9 mouse cellular contexts compared by ENCODE assay signal in the genomic region with DNA sequence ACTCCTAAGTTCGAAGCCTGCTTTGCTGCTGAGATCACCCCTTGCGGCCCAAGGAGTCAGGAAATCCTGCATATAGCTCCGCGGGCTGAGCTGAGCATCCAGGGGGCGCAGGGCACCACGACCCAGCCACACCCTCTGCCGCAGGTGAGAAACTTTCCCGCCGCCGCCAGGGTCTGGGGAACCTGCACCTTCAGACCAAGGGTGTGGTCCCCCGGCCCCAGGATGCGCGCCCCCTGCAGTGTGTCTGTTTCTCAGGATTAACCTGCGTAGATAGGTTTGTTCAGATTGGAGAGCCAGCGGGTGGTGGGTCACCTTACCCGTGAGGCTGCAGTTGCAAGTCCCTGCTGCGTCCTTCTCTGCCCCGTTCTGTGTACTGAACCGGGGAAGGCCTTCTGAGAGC. TPM values are rescaled to one million over a fixed set of nuclear protein-coding genes. Genes with fewer than 3 reads are reported as not detected.
A peak's percentile ranks its signal among the peaks of the same experiment; 100 is the strongest.
DNase-seq lines count a peak whose midpoint lies in the region; ATAC-seq and TF ChIP-seq lines count a peak whose summit lies in the region.
"Had no signal": no experiment of that assay in that cellular context is flagged by ENCODE, and none has a peak within 500 bp of the region (broad histone marks: within the 10 kb centered on the region; RNA-seq: fewer than 3 reads in every experiment).

No protein-coding gene starts in this region.

- H3K9ac ChIP-seq in heart, embryonic 12.5 days: peak overlapping the region; percentile 21; the same call in 1 of the 2 replicates
- H3K9ac ChIP-seq in limb, embryonic 15.5 days: no peak overlapping the region

- no peaks in the 10 kb centered on the region for H3K9me3 ChIP-seq in heart, embryonic 12.5 days (replicated peaks)
- no peaks in the 10 kb centered on the region for H3K9me3 ChIP-seq in limb, embryonic 15.5 days

- peaks cover 44% of the 10 kb centered on the region for H3K27me3 ChIP-seq in heart, embryonic 12.5 days (replicated peaks)
- peaks cover 39% of the 10 kb centered on the region for H3K27me3 ChIP-seq in limb, embryonic 15.5 days

- DNase-seq in gastrocnemius, adult 2 months: no peak
- DNase-seq in gastrocnemius, adult 18-20 months (ENCODE audit: low spot score): no peak
- peak; percentile 34 for DNase-seq in right cerebral cortex, postnatal 4 days
- DNase-seq in right cerebral cortex, postnatal 36 days (ENCODE audit: low spot score in 2 of 2): no peak
- peak; percentile 56 for DNase-seq in testis, postnatal 10 days (ENCODE audit: low spot score)
- DNase-seq in adipocyte (ENCODE audit: low spot score): no peak

- peak overlapping the region; percentile 50 for H3K4me3 ChIP-seq in gastrocnemius, adult 2 months
- peak overlapping the region; percentile 43 for H3K4me3 ChIP-seq in heart, embryonic 12.5 days
- peak overlapping the region; percentile 29 for H3K4me3 ChIP-seq in limb, embryonic 15.5 days

- H3K36me3 ChIP-seq in heart, embryonic 12.5 days: no peaks in the 10 kb centered on the region
- H3K36me3 ChIP-seq in limb, embryonic 15.5 days: no peaks in the 10 kb centered on the region

- no peak for TF ChIP-seq CTCF in gastrocnemius, adult 2 months (IDR thresholded peaks at IDR 0.05)

- H3K4me1 ChIP-seq in heart, embryonic 12.5 days (replicated peaks): peaks cover 17% of the 10 kb centered on the region
- peaks cover 14% of the 10 kb centered on the region for H3K4me1 ChIP-seq in limb, embryonic 15.5 days

- no peak overlapping the region for H3K27ac ChIP-seq in gastrocnemius, adult 2 months
- no peak overlapping the region for H3K27ac ChIP-seq in heart, embryonic 12.5 days (ENCODE audit: poor library complexity, severe bottlenecking)
- no peak overlapping the region for H3K27ac ChIP-seq in limb, embryonic 15.5 days

- intact Hi-C loops in gastrocnemius, adult 2 months (cut with DNase I): no loop called here

- H3K4me2 ChIP-seq in heart, embryonic 12.5 days: peak overlapping the region; percentile 76
- H3K4me2 ChIP-seq in limb, embryonic 15.5 days: peak overlapping the region; percentile 51

- WGBS in heart, embryonic 12.5 days: 3% methylated on average over 19 of the region's 19 CpGs
- under 1% methylated on average over 19 of the region's 19 CpGs for WGBS in limb, embryonic 15.5 days

- 0 out of 2 replicates have a peak, but pooled peaks have one; percentile 25 for ATAC-seq in heart, embryonic 12.5 days (ENCODE audit: insufficient number of reproducible peaks, low FRiP score)
- no peak for ATAC-seq in limb, embryonic 15.5 days (ENCODE audit: insufficient number of reproducible peaks, low FRiP score, low TSS enrichment, low read depth)

RNA-seq across cellular contexts. Expression of a gene that starts 0.4 kb away (rescaled TPM):
- under 1 TPM; 0.10 to 0.33 TPM for total RNA-seq in gastrocnemius, adult 2 months (2021)
- under 1 TPM; 0.18 to 0.33 TPM for total RNA-seq in gastrocnemius, adult 18-20 months (2021)
- not detected in 2 replicates for polyA plus RNA-seq in heart, embryonic 12.5 days (2016; fragmentation: Nextera tagmentation; extraction: Ambion mirVana)
- polyA plus RNA-seq in limb, embryonic 15.5 days (2015; fragmentation: Nextera tagmentation; extraction: Ambion mirVana): 0.17 TPM in 1 of 2 replicates, not detected in the other
- total RNA-seq: neutrophil, adult 5-6 weeks had no signal

Comparison
In these comparisons a context has a peak if more than half of its experiments do, and no peak if none do; other contexts are left out.
1. DNase-seq: peak in right cerebral cortex, postnatal 4 days (single experiment) and testis, postnatal 10 days (single experiment); none in gastrocnemius, adult 2 months (single experiment), gastrocnemius, adult 18-20 months (single experiment), right cerebral cortex, postnatal 36 days (0 of 2) and adipocyte (single experiment).
2. Peak in every context shown above with its lines, with median percentiles within 50 percentile points of each other: H3K4me3 ChIP-seq.